Mouse (Mus musculus): ENCODE data around the gene Slc7a11.

- TF ChIP-seq CTCF (IDR thresholded peaks at IDR 0.05; ENCODE audit: low read depth, low read length) (no peak), POLR2A (IDR thresholded peaks at IDR 0.05; ENCODE audit: borderline replicate concordance, low read depth, low read length) (no peak)
Measured at GRCm38 (mm10) chr3:50387280-50387679, 56.1 kb downstream of the Slc7a11 start.

All from bone marrow macrophage, adult 2 months (primary cell).